Mouse (Mus musculus): ENCODE data around the gene Nodal. TPM values are rescaled to one million over a fixed set of nuclear protein-coding genes. Genes with fewer than 3 reads are reported as not detected.

Gene Nodal
- total and polyA plus RNA-seq, 3 experiments, result not detected

GRCm38 (mm10) chr10:61398125-61398524 is 19.6 kb upstream of the Nodal start:
- H3K9me3 ChIP-seq (replicated peaks; ENCODE audit: insufficient read depth, low read length), result no peaks in the 10 kb centered on the region
- no peaks in the 10 kb centered on the region for H3K27me3 ChIP-seq (ENCODE audit: control insufficient read depth in 1 of 2, insufficient read depth in 2 of 2, low read length in 2 of 2)
- H3K36me3 ChIP-seq (ENCODE audit: control insufficient read depth in 1 of 2, insufficient read depth in 2 of 2, low read length in 2 of 2), result no peaks in the 10 kb centered on the region
- H3K79me2 ChIP-seq (ENCODE audit: control insufficient read depth, insufficient read depth, low read length, poor library complexity), result no peaks in the 10 kb centered on the region
- H3K9ac ChIP-seq (ENCODE audit: control insufficient read depth, low read depth, low read length, poor library complexity, severe bottlenecking), result no peak overlapping the region
- TF ChIP-seq CHD2 (IDR thresholded peaks at IDR 0.05; ENCODE audit: low read length) (no peak), POLR2A (IDR thresholded peaks at IDR 0.05; ENCODE audit: control insufficient read depth in 1 of 2, insufficient read depth in 1 of 2, low read depth in 1 of 2, low read length in 2 of 2, poor library complexity in 1 of 2) (no peak), ZC3H11A (IDR thresholded peaks at IDR 0.05; ENCODE audit: low read depth, low read length) (no peak), MAX (IDR thresholded peaks at IDR 0.05; ENCODE audit: low read length) (no peak), ETS1 (IDR thresholded peaks at IDR 0.05; ENCODE audit: low read depth, low read length) (no peak), MAZ (IDR thresholded peaks at IDR 0.05; ENCODE audit: low read depth, low read length) (no peak), TBP (IDR thresholded peaks at IDR 0.05; ENCODE audit: low read depth, low read length) (no peak), TAL1 (IDR thresholded peaks at IDR 0.05; ENCODE audit: low read length) (no peak), MYB (IDR thresholded peaks at IDR 0.05; ENCODE audit: low read depth, low read length) (no peak), JUND (IDR thresholded peaks at IDR 0.05; ENCODE audit: low read depth, low read length) (no peak)
- no peak for DNase-seq (ENCODE audit: low read depth, low spot score)
- no peak overlapping the region for H3K27ac ChIP-seq (ENCODE audit: control insufficient read depth, low read depth, low read length)
- H3K4me3 ChIP-seq (ENCODE audit: control insufficient read depth in 1 of 2, insufficient read depth in 1 of 2, low read depth in 2 of 2, low read length in 2 of 2), result no peak overlapping the region
- no peaks in the 10 kb centered on the region for H3K4me1 ChIP-seq (ENCODE audit: control insufficient read depth in 1 of 2, insufficient read depth in 2 of 2, low read length in 2 of 2)

DNA sequence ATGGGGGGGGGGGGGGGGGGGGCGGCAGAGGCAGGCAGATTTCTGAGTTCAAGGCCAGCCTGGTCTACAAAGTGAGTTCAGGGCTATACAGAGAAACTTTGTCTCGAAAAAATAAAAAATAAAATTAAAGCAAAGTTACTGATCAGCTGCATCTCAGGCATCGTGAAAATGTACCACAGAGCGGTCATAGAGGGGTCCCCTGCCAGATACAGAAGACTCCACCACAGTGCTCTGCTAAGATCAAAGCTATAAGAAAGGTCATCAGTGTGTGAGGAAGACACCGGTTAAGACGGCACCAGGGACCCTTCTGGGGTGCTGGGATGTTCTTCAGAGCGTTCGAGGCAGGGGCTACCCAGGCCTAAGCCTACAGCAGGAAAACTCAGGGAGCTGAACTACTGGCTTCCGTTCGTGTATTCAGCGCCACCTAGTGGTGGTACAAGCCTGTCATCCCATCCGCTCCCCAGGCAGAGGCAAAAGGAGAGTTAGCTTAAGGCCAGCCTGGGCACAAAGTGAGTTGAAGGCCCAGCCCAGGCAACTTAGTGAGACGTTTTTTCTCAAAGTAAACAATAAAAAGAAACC is 18.5 kb upstream of the Nodal start:
- Histone ChIP-seq H3K27ac (ENCODE audit: control insufficient read depth, low read depth, low read length) (no peak overlapping the region), H3K27me3 (ENCODE audit: control insufficient read depth in 1 of 2, insufficient read depth in 2 of 2, low read length in 2 of 2) (no peaks in the 10 kb centered on the region), H3K9me3 (replicated peaks; ENCODE audit: insufficient read depth, low read length) (no peaks in the 10 kb centered on the region), H3K4me3 (ENCODE audit: control insufficient read depth in 1 of 2, insufficient read depth in 1 of 2, low read depth in 2 of 2, low read length in 2 of 2) (no peak overlapping the region), H3K36me3 (ENCODE audit: control insufficient read depth in 1 of 2, insufficient read depth in 2 of 2, low read length in 2 of 2) (no peaks in the 10 kb centered on the region), H3K9ac (ENCODE audit: control insufficient read depth, low read depth, low read length, poor library complexity, severe bottlenecking) (peak overlapping the region; percentile 39; the same call in 1 of the 2 replicates), H3K4me1 (ENCODE audit: control insufficient read depth in 1 of 2, insufficient read depth in 2 of 2, low read length in 2 of 2) (no peaks in the 10 kb centered on the region), H3K79me2 (ENCODE audit: control insufficient read depth, insufficient read depth, low read length, poor library complexity) (no peaks in the 10 kb centered on the region)
- peak; percentile 86 for DNase-seq (ENCODE audit: low read depth, low spot score)
- peak; percentile 30 for TF ChIP-seq ZC3H11A (IDR thresholded peaks at IDR 0.05; ENCODE audit: low read depth, low read length)
- no peak for TF ChIP-seq GATA1 (IDR thresholded peaks at IDR 0.05; ENCODE audit: low read depth, low read length)
- peak; percentile 67 for TF ChIP-seq SMC3 (IDR thresholded peaks at IDR 0.05; ENCODE audit: low read depth, low read length)
- TF ChIP-seq RAD21 (IDR thresholded peaks at IDR 0.05; ENCODE audit: low read depth, low read length), result peak; percentile 69
- peak; percentile 26; the same call in 1 of the 2 replicates for TF ChIP-seq ELF1 (IDR thresholded peaks at IDR 0.05; ENCODE audit: low read depth, low read length)
- TF ChIP-seq CTCF (IDR thresholded peaks at IDR 0.05 in 2 of 3, conservative IDR thresholded peaks at IDR 0.05 in 1 of 3; ENCODE audit: control insufficient read depth in 1 of 3, insufficient read depth in 1 of 3, low read depth in 2 of 3, low read length in 3 of 3, poor library complexity in 1 of 3, severe bottlenecking in 1 of 3), result peak; percentile 83 to 92 (median 87)
- TF ChIP-seq ZNF384 (IDR thresholded peaks at IDR 0.05; ENCODE audit: low read depth, low read length), result no peak
- no peak for TF ChIP-seq POLR2AphosphoS2 (IDR thresholded peaks at IDR 0.05; ENCODE audit: low read length)
- TF ChIP-seq HCFC1 (IDR thresholded peaks at IDR 0.05; ENCODE audit: low read depth, low read length), result no peak; the same call in 1 of the 2 replicates

Measured in MEL (cell line).